Mouse (Mus musculus): ENCODE measurements around the gene Smtn.

Smtn gene

GRCm38 (mm10) chr11:3513291-3513690, 27.1 kb downstream of the Smtn start:
- in situ Hi-C loops (cut with MboI; ENCODE audit: low sequenced_read_pairs), result no loop called here

DNA sequence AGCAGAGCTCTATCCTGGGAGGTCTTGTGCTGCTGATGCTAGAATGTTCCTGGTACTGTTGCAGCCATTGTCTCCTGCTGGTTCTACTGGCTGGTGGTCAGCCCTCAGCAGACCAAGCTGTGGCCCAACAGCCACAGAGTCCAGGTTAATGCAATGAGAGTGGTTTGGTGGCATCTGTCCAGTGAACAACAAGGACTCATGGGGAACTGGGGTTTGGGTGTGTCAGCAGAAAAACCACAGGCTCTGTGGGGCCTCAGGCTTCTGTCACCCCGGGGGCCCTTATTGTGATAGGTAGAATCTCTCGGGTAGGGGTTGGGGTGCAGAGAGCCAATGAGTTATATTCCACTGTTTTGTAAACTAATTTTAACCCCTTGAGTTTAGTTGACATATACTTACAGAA, 30.1 kb downstream of the Smtn start:
- in situ Hi-C loops (cut with MboI; ENCODE audit: low sequenced_read_pairs), result no loop called here

DNA sequence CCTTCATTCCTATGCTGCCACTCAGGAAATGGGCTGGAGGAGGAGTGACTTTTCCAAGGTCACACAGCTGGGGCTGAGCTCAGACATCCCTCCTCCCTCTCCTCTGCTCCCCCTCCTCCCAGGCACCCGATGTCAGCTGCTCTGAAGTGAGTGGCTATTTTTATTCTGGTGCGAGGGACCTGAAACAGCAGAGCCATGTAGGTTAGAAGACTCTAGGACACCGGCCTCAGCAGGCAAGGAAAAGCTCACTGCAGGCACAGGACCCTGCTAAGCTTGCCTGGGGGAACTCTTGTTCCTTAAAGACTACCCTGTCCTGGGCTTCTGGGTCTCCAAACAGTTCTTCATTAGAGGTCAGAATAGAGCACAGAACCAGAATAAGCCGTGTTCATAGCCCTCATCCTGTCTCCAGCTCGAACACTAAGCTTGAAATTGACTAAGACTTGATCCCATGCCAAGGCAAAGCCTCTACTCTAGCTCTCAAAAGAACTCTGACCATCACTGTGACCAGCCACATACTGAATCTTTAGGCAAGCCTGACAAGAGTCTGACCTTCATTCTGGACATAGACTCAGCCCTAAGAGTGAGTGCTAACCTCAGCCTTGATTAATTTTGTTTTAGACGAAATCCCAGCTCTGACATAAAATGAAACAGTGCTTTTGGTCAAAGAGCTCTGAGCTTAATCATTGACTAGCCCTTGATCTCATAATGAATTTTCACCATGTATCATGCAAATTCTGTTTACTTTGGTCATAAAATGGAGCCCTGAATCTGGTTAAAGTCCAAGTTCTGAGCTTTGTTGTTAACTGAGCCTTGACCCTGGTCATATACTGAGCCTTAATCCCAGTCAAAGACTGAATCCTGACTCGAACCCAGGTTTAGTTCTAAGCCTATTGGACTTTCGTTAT, 31.0 kb downstream of the Smtn start:
- in situ Hi-C loops (cut with MboI; ENCODE audit: low sequenced_read_pairs), result no loop called here

GRCm38 (mm10) chr11:3508226-3508625, 32.2 kb downstream of the Smtn start:
- in situ Hi-C loops (cut with MboI; ENCODE audit: low sequenced_read_pairs), result no loop called here

- in situ Hi-C loops (cut with MboI; ENCODE audit: low sequenced_read_pairs), result no loop called here
Observed at GRCm38 (mm10) chr11:3503755-3504693, 36.4 kb downstream of the Smtn start.

- in situ Hi-C loops (cut with MboI; ENCODE audit: low sequenced_read_pairs), result no loop called here
Observed at GRCm38 (mm10) chr11:3502459-3503072, 37.8 kb downstream of the Smtn start.

GRCm38 (mm10) chr11:3502057-3502456, 38.4 kb downstream of the Smtn start:
- in situ Hi-C loops (cut with MboI; ENCODE audit: low sequenced_read_pairs), result no loop called here

- in situ Hi-C loops (cut with MboI; ENCODE audit: low sequenced_read_pairs), result no loop called here
Observed at GRCm38 (mm10) chr11:3497296-3497695, 43.1 kb downstream of the Smtn start.

DNA sequence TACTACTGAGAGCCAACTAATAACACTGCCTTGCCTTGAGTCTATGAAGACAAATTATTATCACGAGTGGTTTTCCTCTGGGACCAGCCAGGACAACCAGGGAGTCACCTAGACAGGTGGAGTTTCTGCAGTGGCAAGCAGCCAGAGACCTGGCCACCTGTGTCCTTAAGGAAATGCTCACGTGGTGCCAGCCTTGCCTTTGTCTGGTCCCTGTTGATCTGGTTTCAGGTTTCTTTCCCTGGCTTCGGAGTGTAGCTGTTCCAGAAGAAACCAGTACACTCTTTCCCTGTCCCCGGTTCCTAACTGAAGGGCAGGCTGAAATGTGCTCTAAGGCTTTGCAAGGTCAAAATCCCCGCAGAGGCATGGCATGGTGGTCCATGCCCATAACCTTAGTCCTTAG, 43.7 kb downstream of the Smtn start:
- in situ Hi-C loops (cut with MboI; ENCODE audit: low sequenced_read_pairs), result no loop called here

DNA sequence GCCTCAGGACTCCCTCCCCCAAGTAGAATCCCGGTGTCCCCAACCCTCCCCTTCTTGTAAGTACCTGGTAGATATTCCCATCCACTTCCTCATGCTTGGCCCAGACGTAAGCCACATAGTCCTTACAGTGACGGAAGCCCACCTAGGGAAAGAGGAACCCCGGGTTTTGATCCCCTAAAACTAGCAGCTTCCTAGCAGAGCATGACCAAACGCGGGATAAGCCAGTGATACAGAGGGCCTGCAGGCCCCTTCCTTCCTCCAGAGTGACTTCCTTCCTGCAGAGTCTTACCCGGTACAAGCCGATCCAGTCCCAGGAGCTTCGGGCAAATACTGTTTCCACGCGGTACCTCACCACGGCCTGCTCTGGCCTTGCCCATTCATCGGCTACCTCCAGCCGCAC, 44.9 kb downstream of the Smtn start:
- in situ Hi-C loops (cut with MboI; ENCODE audit: low sequenced_read_pairs), result no loop called here

- in situ Hi-C loops (cut with MboI; ENCODE audit: low sequenced_read_pairs), result no loop called here
Observed at GRCm38 (mm10) chr11:3494857-3495256, 45.6 kb downstream of the Smtn start.

DNA sequence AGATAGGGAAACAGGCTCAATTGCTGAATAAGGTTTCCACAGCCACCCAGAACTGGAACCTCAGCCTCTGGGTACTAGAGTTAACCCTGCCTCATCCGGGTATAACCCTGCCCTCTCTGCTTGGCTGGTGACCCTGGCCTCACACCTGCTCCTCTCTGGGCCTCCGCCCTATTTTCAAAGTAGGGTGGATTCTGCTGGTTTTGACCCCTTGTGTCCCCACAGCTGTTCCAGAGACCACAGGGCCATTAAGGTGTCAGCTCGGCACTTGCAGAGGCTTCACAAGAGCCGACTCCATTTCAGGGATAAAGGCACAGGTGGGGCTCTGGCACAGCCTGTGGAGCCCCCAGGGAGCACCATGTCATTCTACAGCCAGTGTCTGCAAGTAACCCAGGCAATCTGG, 47.7 kb downstream of the Smtn start:
- in situ Hi-C loops (cut with MboI; ENCODE audit: low sequenced_read_pairs), result no loop called here

- in situ Hi-C loops (cut with MboI; ENCODE audit: low sequenced_read_pairs), result no loop called here
Observed at GRCm38 (mm10) chr11:3489036-3489435, 51.4 kb downstream of the Smtn start.

GRCm38 (mm10) chr11:3487952-3488570, 52.4 kb downstream of the Smtn start, which contains the start of gene Pla2g3:
Gene Pla2g3 (plus strand): TSS chr11:3488284.
- in situ Hi-C loops (cut with MboI; ENCODE audit: low sequenced_read_pairs), result no loop called here

DNA sequence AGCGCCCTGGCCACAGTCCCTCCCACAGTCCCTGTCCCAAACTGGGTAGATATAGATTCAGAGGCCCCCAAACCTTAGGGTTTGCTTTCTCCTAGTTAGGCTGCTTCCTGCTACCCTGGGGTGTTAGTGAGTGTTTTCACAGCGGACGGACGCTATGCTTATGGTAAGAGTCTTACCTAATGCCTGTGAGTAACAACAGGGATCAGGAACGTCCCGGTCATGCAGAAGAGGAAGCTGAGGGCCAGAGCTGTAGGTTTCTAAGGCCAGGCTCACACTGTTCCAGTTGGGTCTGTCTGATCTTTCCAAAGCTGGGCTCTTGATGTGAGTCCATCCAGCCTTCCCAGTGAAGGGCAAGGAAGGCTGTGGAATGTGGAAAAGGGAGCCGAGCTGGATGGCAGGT, 54.1 kb downstream of the Smtn start:
- in situ Hi-C loops (cut with MboI; ENCODE audit: low sequenced_read_pairs), result no loop called here

DNA sequence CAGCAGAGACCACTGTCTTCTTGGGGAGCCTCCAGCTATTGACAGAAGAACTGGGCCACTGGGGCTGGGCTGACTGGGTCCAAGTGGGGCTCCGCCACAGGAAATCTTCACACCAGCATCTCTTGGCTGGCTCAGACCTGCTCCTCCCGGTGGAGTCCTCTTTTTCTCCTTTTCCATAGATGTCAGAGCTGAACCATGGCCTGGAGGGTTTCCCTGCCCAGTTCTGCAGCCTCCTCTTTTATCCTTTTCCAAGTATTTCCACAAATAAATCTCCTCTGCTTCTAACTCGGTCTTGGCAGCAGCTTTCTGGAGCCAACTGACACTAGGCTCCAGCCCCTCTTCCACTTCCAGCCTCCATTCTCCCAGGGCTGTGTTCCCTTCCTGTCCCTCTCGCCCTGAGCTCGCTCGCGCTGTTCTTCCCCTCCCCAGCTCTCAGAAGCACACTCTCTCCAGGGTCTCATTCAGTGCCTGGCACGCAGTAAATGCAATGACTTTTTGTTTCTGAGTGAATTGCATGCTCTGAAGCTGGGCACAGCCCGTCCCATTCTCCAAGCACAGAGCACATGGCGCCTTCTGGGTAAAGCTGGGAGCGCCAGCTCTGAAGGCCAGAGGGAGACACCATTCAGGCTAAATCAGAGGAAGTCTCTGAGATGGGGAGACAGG, 56.3 kb downstream of the Smtn start:
- in situ Hi-C loops (cut with MboI; ENCODE audit: low sequenced_read_pairs), result no loop called here

DNA sequence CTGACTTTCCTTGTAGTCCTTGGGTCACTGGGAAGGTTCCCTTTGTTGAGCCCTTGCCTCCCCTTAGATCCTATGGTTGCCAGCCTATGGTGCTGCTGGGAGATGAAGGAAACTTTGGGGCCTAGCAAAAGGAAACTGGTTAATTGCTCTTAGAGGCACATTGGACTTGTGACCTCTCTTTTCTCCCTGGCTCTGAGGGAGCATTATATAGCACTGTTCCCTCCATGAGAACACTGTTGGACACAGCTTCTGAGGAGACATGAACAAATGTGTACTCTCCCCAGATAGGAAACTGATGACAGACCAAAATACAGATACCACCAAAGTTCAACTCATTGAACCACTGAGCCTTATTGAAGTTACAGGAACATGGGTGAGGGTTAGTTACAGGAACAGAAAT, 64.9 kb downstream of the Smtn start:
- in situ Hi-C loops (cut with MboI; ENCODE audit: low sequenced_read_pairs), result loop anchor here (10.0 kb wide), 1 partner anchor 319 kb away; no protein-coding TSS in a partner anchor

GRCm38 (mm10) chr11:3474480-3475115, 65.8 kb downstream of the Smtn start:
- in situ Hi-C loops (cut with MboI; ENCODE audit: low sequenced_read_pairs), result loop anchor here (5.0 to 10.0 kb wide), 2 partner anchors 43 to 320 kb away; no protein-coding TSS in a partner anchor

- in situ Hi-C loops (cut with MboI; ENCODE audit: low sequenced_read_pairs), result loop anchor here (5.0 to 10.0 kb wide), 2 partner anchors 45 to 322 kb away; no protein-coding TSS in a partner anchor
Observed at GRCm38 (mm10) chr11:3472484-3472883, 67.9 kb downstream of the Smtn start.

All from CH12F3 (cell line).